Mouse (Mus musculus) kidney, adult 11 months (tissue): Measurements from ENCODE around the gene Mef2c.
A peak's percentile ranks its signal among the peaks of the same experiment; 100 is the strongest.

Experiments used
- DNase-seq: peaks from one replicate; pipeline ENCODE4 v3.0.0; 2022

Mef2c gene

DNA sequence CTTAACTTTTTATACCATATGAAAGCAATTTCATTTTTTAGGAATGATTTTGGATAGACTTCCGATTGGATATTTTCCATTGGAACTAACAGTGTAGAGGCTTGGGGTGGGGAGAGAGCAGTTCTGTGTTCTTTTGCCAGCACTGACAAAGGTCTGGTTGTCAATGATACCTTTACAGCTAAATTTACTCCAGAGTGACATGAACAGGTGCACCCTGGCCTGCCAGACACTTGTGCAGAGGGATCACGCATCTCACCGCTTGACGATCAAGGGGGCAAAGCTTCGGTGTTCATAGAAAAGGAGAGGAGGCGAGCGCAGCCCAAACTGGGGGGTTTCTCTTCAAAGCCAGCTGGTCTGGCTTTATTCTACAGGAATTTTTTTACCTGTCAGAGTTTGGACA is at the start of gene Mef2c:
TSS of gene Mef2c (plus strand) at position 116 of the 400 bp plus-strand sequence.
- DNase-seq: no peak

DNA sequence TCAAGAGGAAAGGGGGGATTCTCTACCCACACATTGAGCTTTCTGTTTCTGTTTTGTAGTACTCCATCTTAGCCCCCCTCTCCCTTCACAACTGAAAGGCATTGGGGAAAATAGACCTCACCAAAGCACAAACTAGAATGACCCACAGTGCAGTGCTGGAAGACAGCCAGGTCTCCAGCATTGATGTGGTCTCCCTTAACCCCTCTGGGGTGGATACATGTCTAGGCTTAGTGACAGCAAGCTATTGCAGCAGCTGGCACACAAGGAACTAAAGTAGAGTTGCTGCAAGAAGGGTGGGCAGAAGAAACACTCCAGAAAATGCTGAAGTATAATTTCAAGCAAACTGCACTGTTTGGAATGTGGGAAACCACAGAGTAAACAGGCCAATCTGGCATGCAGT is 45.1 kb upstream of the Mef2c start:
- DNase-seq: no peak

DNA sequence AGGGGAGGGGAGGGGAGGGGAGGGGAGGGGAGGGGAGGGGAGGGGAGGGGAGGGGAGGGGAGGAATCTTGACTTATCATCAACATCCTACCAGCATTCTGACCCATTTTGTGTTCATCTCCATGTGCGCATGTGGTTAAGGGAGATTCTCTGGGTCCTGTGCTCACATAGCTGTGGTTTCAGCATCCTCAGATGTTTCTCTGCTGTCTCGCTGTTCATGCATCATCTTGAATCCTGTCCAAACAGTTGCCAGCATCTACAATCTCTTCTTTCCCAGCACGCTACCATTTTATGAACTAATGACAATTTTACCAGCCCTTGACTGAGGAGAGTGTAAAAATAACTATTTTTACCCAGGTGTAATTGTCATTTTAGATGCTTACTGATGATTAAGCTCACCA is 44.2 kb upstream of the Mef2c start:
- DNase-seq: no peak

GRCm38 (mm10) chr13:83460620-83461019 is 43.2 kb upstream of the Mef2c start:
- no peak for DNase-seq

GRCm38 (mm10) chr13:83461556-83461955 is 42.3 kb upstream of the Mef2c start:
- no peak for DNase-seq

GRCm38 (mm10) chr13:83466756-83467155 is 37.1 kb upstream of the Mef2c start:
- DNase-seq: no peak

GRCm38 (mm10) chr13:83468794-83469193 is 35.0 kb upstream of the Mef2c start:
- no peak for DNase-seq

GRCm38 (mm10) chr13:83473755-83474154 is 30.1 kb upstream of the Mef2c start:
- DNase-seq: no peak

DNA sequence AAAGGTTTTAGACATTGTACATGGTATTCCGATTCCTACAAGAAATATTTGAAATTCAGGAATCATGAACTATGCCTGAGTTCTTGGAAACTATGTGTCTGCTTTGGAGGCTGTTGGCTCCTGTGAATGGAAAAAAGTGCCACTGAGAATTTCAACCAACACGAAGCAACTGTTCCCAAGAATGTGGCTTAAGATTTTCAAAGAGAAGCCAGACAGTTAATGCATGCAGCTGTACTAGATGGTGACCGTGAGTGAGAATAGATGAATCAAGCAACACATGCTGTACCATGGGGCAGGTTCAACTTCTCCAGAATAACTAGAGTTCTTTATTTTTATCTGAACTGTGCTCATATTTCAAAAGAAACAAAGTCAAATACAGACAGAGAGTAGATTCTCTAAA is 23.4 kb upstream of the Mef2c start:
- DNase-seq: no peak

DNA sequence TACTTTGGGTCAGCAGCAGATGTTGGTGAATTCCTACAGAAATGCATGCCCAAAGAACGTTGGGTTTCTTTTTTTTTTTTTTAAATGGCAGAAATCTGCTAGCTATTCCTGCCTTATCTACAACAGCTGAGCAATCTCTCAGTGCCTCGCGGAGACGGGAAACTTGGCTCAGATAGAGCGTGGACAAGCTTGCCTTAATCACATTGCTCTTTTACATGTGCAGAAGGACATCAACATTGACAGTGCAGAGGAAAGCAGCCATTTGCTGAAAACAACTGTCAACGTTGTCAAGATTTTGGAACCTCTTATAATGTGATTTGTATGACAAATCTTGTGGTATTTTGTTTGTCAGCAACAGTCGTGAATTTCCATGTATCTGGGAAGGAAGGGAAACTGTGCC is 22.5 kb upstream of the Mef2c start:
- DNase-seq: no peak

- DNase-seq: no peak
These were observed 21.7 kb upstream of the Mef2c start for GRCm38 (mm10) chr13:83482087-83482486.

- no peak for DNase-seq
These were observed 19.6 kb upstream of the Mef2c start for GRCm38 (mm10) chr13:83484215-83484614.

DNA sequence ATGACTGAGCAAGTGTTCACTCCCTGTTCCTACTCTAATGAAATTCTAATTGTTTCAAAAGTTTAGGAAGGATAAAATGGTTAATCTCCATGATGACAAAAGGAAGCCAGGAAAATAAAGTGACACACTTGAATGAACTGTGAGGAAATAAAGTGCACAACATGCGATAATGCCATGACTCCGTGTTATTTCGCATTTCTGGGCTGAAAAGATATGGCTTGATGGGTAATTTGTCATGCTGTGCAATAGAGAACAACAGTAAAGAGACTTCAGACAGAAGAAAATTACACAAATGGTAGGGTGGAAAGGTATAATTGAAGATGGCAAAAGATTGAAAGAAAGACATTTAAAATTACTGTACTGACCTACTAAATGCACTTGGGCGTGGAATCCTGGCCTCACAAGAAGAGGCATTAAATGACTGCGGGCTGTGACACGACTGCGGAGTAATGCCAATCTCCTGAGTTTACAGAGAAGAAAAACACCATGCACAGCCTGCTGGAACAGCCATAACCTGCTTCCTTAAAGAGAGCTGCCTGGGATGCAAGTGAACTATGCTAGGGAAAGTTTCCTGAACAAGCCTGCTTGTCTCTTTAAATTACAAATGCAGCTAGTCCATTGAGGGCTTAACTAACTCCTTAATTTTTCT is 19.0 kb upstream of the Mef2c start:
- DNase-seq: no peak

- no peak for DNase-seq
These were observed 11.8 kb upstream of the Mef2c start for GRCm38 (mm10) chr13:83492051-83492450.

GRCm38 (mm10) chr13:83497708-83498107 is 6.1 kb upstream of the Mef2c start:
- no peak for DNase-seq

- DNase-seq: no peak
These were observed 4.3 kb upstream of the Mef2c start for GRCm38 (mm10) chr13:83499526-83499925.

DNA sequence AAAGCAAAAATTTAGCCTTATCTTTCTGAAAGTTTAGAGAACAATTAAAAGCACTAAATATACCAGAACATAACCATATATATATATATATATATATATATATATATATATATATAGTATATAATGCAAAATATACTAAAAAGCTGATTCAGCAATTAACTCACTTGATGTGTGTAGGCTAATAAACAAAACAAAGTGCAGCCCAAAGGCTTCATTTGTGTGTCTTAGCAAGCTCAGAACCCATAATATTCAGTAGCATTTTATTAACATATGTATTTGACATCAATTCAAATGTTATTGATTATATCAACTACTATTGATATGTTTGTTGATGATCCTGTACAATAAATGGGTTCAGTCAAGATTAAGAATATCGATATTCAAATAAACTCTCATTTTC is 3.9 kb downstream of the Mef2c start:
- no peak for DNase-seq

- DNase-seq: no peak
These were observed 11.2 kb downstream of the Mef2c start for GRCm38 (mm10) chr13:83515013-83515547.

- DNase-seq: peak; percentile 34
These were observed 14.1 kb downstream of the Mef2c start for GRCm38 (mm10) chr13:83517660-83518609.

GRCm38 (mm10) chr13:83520807-83521206 is 17.0 kb downstream of the Mef2c start:
- no peak for DNase-seq

DNA sequence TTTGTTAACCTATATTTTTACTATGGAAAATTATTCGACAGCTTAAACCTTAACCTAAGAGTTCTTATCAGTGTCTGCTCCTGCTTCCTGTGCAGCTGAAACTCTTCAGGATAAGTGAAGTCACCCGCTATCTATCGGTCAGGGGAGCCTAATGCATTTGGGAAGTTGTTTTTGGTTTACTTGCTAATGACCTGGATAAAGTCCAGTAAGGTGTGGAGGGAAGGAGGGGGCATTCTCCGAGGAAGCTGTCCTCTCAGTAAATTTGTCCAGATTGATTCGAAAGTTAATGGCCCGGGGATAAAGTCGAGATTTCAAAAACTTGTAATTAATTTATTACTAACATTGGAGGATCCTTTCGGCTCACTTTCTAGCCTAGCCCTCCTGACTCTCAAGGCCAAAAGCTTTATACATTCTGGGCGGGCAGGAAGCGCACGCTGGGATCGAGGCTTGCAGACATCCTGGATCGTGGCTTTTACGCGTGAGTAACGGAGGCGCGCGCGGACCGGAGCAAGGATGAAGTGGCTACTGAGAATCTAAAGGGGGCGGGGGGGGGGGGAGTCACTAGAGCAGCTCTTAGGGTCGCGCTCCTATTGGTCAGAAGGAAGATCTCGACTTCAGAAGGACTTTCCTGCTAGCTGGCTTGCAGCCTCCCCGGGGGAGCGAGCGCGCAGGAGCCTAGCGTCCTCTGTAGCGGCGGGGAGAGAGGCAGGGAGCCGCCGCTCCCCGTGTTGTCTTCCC is 19.6 kb downstream of the Mef2c start:
- DNase-seq: peak; percentile 45

DNA sequence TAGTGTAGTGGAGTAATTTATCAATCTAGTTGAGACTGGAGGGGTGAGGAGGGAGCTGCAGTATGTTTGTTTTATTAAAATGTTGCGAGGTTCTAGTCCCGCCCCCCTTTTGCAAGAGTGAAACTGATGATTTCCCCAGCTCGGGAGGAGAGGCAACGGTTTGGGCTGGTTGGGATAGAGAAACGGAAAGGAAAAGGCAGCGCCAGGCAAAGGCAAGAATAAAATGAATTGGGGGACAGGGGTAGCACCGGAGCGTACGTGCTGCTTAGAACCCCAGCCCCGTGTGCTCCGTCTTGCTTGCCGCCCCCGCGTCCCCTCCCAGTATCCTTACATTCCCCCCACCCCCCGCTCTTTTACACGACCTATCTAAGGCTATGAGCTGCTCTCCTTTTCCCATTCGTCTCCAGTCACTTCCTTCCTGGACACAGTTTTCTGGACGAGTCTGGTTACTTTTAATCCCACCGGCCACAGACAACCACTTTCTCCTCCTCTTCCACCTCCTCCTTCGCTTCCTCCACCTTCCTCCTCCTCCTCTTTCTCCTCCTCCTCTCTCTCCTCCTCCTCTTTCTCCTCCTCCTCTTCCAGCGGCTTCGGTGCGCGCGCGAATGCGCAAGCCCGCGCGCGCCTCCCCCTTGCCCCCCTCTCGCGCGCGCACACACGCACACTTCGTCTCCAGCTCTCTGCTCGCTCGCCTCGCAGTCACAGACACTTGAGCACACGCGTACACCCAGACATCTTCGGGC is 20.5 kb downstream of the Mef2c start:
- peak; percentile 27 for DNase-seq
